Mouse (Mus musculus) bone marrow, adult 2 months (tissue): ENCODE data around the gene Atp6v0d1.

Experiments used
- CTCF ChIP-seq: fragments of 200-500 bp; IDR thresholded peaks from 2 replicates; pipeline ENCODE4 v1.5.1; 2011; ENCODE audit warnings: low read length, control low read depth; ENCODE audit not compliant: control insufficient read depth, insufficient read depth
- POLR2A ChIP-seq: fragments of 200-500 bp; IDR thresholded peaks from 2 replicates; pipeline ENCODE4 v1.6.1; 2011; ENCODE audit warnings: low read depth, mild to moderate bottlenecking, control low read depth, low read length, borderline replicate concordance; ENCODE audit not compliant: control insufficient read depth

DNA sequence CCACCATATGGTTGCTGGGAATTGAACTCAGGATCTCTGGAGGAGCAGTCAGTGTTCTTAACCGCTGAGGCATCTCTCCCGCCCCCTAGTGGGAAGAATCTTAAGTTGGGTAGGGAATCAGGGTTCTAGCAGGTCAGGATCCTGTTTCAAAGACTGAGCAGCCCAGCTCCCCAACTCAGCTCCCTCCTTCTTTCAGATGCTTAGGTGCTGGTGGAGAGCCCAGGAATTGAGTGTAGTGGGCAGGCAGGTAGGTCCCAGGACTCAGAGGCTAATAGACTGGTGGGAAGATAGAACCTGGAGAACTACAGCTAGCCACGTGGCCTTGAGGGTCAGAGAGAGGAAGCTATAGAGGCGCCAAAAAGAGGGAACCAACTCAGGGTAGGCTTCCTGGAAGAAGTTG lies 41.8 kb upstream of the Atp6v0d1 start:
- TF ChIP-seq POLR2A: no peak
- TF ChIP-seq CTCF: peak; percentile 41; the same call in 1 of the 2 replicates
